Mouse (Mus musculus) neural tube, embryonic 13.5 days (tissue): Measurements from ENCODE around the gene Celsr1. TPM values are rescaled to one million over a fixed set of nuclear protein-coding genes. Genes with fewer than 3 reads are reported as not detected.

Source experiments
- ATAC-seq: fragments of 200-750 bp; cut with Nextera tagmentation; 2 replicates; pipeline ENCODE4 v1.8.0; 2017; ENCODE audit warnings: low read depth, mild to moderate bottlenecking, moderate TSS enrichment, moderate library complexity
- H3K27ac ChIP-seq: fragments of 300-500 bp; sonication (generic); replicated peaks from 2 replicates; pipeline ENCODE4 v1.5.1; 2015; ENCODE audit warnings: moderate library complexity, mild to moderate bottlenecking, inconsistent platforms
- H3K27me3 ChIP-seq: fragments of 300-500 bp; sonication (generic); 2 replicates; pipeline ENCODE4 v1.6.1; 2015; ENCODE audit warnings: mild to moderate bottlenecking, inconsistent platforms
- H3K36me3 ChIP-seq: fragments of 300-500 bp; sonication (generic); 2 replicates; pipeline ENCODE4 v1.6.1; 2015; ENCODE audit warnings: mild to moderate bottlenecking, inconsistent platforms
- H3K4me1 ChIP-seq: fragments of 300-500 bp; sonication (generic); replicated peaks from 2 replicates; pipeline ENCODE4 v1.6.1; 2015; ENCODE audit warnings: inconsistent platforms
- H3K4me2 ChIP-seq: fragments of 300-500 bp; sonication (generic); 2 replicates; pipeline ENCODE4 v1.6.1; 2015; ENCODE audit warnings: inconsistent platforms, mild to moderate bottlenecking, moderate library complexity
- H3K4me3 ChIP-seq: fragments of 300-500 bp; sonication (generic); 2 replicates; pipeline ENCODE4 v1.5.1; 2015; ENCODE audit warnings: mild to moderate bottlenecking, inconsistent platforms
- H3K9ac ChIP-seq: fragments of 300-500 bp; sonication (generic); 2 replicates; pipeline ENCODE4 v1.6.1; 2015; ENCODE audit warnings: moderate library complexity, mild to moderate bottlenecking, inconsistent platforms
- H3K9me3 ChIP-seq: fragments of 300-500 bp; sonication (generic); 2 replicates; pipeline ENCODE4 v1.6.1; 2016; ENCODE audit warnings: inconsistent platforms
- WGBS: fragments of 180-500 bp; shearing (Covaris S2); methylation state at CpG from one replicate; pipeline ENCODE4 v1.1.7; 2015; 5-methylcytosine and 5-hydroxymethylcytosine counted together
- polyA plus RNA-seq: library from polyadenylated mRNA; unstranded; fragments of >200 nt; fragmentation: Nextera tagmentation; extraction: Ambion mirVana; gene quantifications from 2 replicates; pipeline ENCODE4 v1.2.1, GENCODE M21; 2015

Gene Celsr1
- polyA plus RNA-seq, 1 experiment from 2014 or later, result 1.8 TPM

- no peaks in the 10 kb centered on the region for H3K27me3 ChIP-seq
- ATAC-seq, result no peak
- no peak overlapping the region for H3K27ac ChIP-seq
- no peak overlapping the region for H3K9ac ChIP-seq
- WGBS, result 91% methylated on average over 16 of the region's 16 CpGs
- H3K4me2 ChIP-seq, result no peak overlapping the region
- no peaks in the 10 kb centered on the region for H3K9me3 ChIP-seq
- peaks cover 45% of the 10 kb centered on the region for H3K4me1 ChIP-seq
- H3K4me3 ChIP-seq, result no peak overlapping the region
- no peaks in the 10 kb centered on the region for H3K36me3 ChIP-seq
Observed at GRCm38 (mm10) chr15:86074171-86074937, 40.8 kb upstream of the Celsr1 start.

- Histone ChIP-seq H3K4me1 (peaks cover 70% of the 10 kb centered on the region), H3K27ac (no peak overlapping the region), H3K9ac (no peak overlapping the region), H3K36me3 (no peaks in the 10 kb centered on the region), H3K27me3 (no peaks in the 10 kb centered on the region), H3K4me2 (no peak overlapping the region), H3K4me3 (no peak overlapping the region), H3K9me3 (no peaks in the 10 kb centered on the region)
- ATAC-seq, result no peak
- WGBS, result 79% methylated on average over 1 of the region's 1 CpGs
Observed at GRCm38 (mm10) chr15:86071166-86071565, 37.6 kb upstream of the Celsr1 start.

- ATAC-seq, result no peak
- H3K4me2 ChIP-seq, result no peak overlapping the region
- H3K9ac ChIP-seq, result no peak overlapping the region
- H3K4me3 ChIP-seq, result no peak overlapping the region
- peak overlapping the region; percentile 28; the same call in 1 of the 2 replicates for H3K27ac ChIP-seq
- H3K36me3 ChIP-seq, result 0 out of 2 replicates have a peak, but pooled peaks cover 5% of the 10 kb centered on the region
- H3K9me3 ChIP-seq, result no peaks in the 10 kb centered on the region
- 60% methylated on average over 11 of the region's 11 CpGs for WGBS
- H3K4me1 ChIP-seq, result peaks cover 65% of the 10 kb centered on the region
- H3K27me3 ChIP-seq, result no peaks in the 10 kb centered on the region
Observed at GRCm38 (mm10) chr15:86070368-86070767, 36.8 kb upstream of the Celsr1 start.

GRCm38 (mm10) chr15:86069011-86069791 lies 35.6 kb upstream of the Celsr1 start:
- Histone ChIP-seq H3K4me1 (peaks cover 68% of the 10 kb centered on the region), H3K36me3 (0 out of 2 replicates have a peak, but pooled peaks cover 5% of the 10 kb centered on the region), H3K9me3 (no peaks in the 10 kb centered on the region), H3K9ac (no peak overlapping the region), H3K27ac (no peak overlapping the region), H3K27me3 (no peaks in the 10 kb centered on the region), H3K4me2 (no peak overlapping the region), H3K4me3 (no peak overlapping the region)
- ATAC-seq, result no peak
- 80% methylated on average over 10 of the region's 10 CpGs for WGBS

- WGBS, result 85% methylated on average over 4 of the region's 4 CpGs
- Histone ChIP-seq H3K9me3 (no peaks in the 10 kb centered on the region), H3K4me3 (no peak overlapping the region), H3K9ac (peak overlapping the region; percentile 31; the same call in 1 of the 2 replicates), H3K36me3 (0 out of 2 replicates have a peak, but pooled peaks cover 5% of the 10 kb centered on the region), H3K27ac (peak overlapping the region; percentile 29; the same call in 1 of the 2 replicates), H3K4me2 (no peak overlapping the region), H3K4me1 (peaks cover 65% of the 10 kb centered on the region), H3K27me3 (no peaks in the 10 kb centered on the region)
- ATAC-seq, result 0 out of 2 replicates have a peak, but pooled peaks have one; percentile 12
Observed at GRCm38 (mm10) chr15:86067941-86068495, 34.4 kb upstream of the Celsr1 start.

- H3K27ac ChIP-seq, result peak overlapping the region; percentile 29; the same call in 1 of the 2 replicates
Observed at GRCm38 (mm10) chr15:86067581-86067910, 34.0 kb upstream of the Celsr1 start.

GRCm38 (mm10) chr15:86066836-86067580 lies 33.4 kb upstream of the Celsr1 start:
- no peak overlapping the region for H3K4me2 ChIP-seq
- H3K27me3 ChIP-seq, result no peaks in the 10 kb centered on the region
- H3K4me3 ChIP-seq, result no peak overlapping the region
- H3K9me3 ChIP-seq, result no peaks in the 10 kb centered on the region
- H3K9ac ChIP-seq, result no peak overlapping the region
- H3K36me3 ChIP-seq, result 0 out of 2 replicates have a peak, but pooled peaks cover 5% of the 10 kb centered on the region
- H3K4me1 ChIP-seq, result peaks cover 67% of the 10 kb centered on the region
- WGBS, result 78% methylated on average over 14 of the region's 14 CpGs
- ATAC-seq, result no peak
- 0 out of 2 replicates have a peak overlapping the region, but pooled peaks have one; percentile 23 for H3K27ac ChIP-seq

More at GRCm38 (mm10) chr15:86067581-86067910, 34.0 kb upstream of the Celsr1 start:
- peaks cover 66% of the 10 kb centered on the region for H3K4me1 ChIP-seq
- H3K4me2 ChIP-seq, result no peak overlapping the region
- 78% methylated on average over 6 of the region's 6 CpGs for WGBS
- H3K4me3 ChIP-seq, result no peak overlapping the region
- ATAC-seq, result 0 out of 2 replicates have a peak, but pooled peaks have one; percentile 7
- no peaks in the 10 kb centered on the region for H3K27me3 ChIP-seq
- H3K36me3 ChIP-seq, result 0 out of 2 replicates have a peak, but pooled peaks cover 5% of the 10 kb centered on the region
- peak overlapping the region; percentile 31; the same call in 1 of the 2 replicates for H3K9ac ChIP-seq
- no peaks in the 10 kb centered on the region for H3K9me3 ChIP-seq

GRCm38 (mm10) chr15:86065367-86065766 lies 31.8 kb upstream of the Celsr1 start:
- H3K4me3 ChIP-seq, result no peak overlapping the region
- no peaks in the 10 kb centered on the region for H3K27me3 ChIP-seq
- H3K36me3 ChIP-seq, result 0 out of 2 replicates have a peak, but pooled peaks cover 5% of the 10 kb centered on the region
- 95% methylated on average over 4 of the region's 4 CpGs for WGBS
- H3K4me1 ChIP-seq, result peaks cover 73% of the 10 kb centered on the region
- no peak overlapping the region for H3K9ac ChIP-seq
- no peak overlapping the region for H3K4me2 ChIP-seq
- H3K27ac ChIP-seq, result no peak overlapping the region
- H3K9me3 ChIP-seq, result no peaks in the 10 kb centered on the region
- ATAC-seq, result no peak

GRCm38 (mm10) chr15:86064850-86065229 lies 31.3 kb upstream of the Celsr1 start:
- no peak overlapping the region for H3K4me2 ChIP-seq
- no peak for ATAC-seq
- H3K9me3 ChIP-seq, result no peaks in the 10 kb centered on the region
- H3K36me3 ChIP-seq, result 0 out of 2 replicates have a peak, but pooled peaks cover 5% of the 10 kb centered on the region
- 96% methylated on average over 3 of the region's 3 CpGs for WGBS
- peaks cover 74% of the 10 kb centered on the region for H3K4me1 ChIP-seq
- H3K4me3 ChIP-seq, result no peak overlapping the region
- no peak overlapping the region for H3K27ac ChIP-seq
- H3K27me3 ChIP-seq, result no peaks in the 10 kb centered on the region
- H3K9ac ChIP-seq, result no peak overlapping the region

GRCm38 (mm10) chr15:86064191-86064849 lies 30.7 kb upstream of the Celsr1 start:
- 87% methylated on average over 8 of the region's 8 CpGs for WGBS
- Histone ChIP-seq H3K9ac (no peak overlapping the region), H3K4me3 (no peak overlapping the region), H3K27ac (no peak overlapping the region), H3K36me3 (0 out of 2 replicates have a peak, but pooled peaks cover 5% of the 10 kb centered on the region), H3K9me3 (no peaks in the 10 kb centered on the region), H3K4me2 (no peak overlapping the region), H3K4me1 (peaks cover 74% of the 10 kb centered on the region), H3K27me3 (no peaks in the 10 kb centered on the region)
- no peak for ATAC-seq
